Mouse (Mus musculus) intestine, embryonic 16.5 days (tissue): ENCODE data around the gene Kctd12. TPM values are rescaled to one million over a fixed set of nuclear protein-coding genes. Genes with fewer than 3 reads are reported as not detected.

Source experiments
- ATAC-seq: fragments of 200-750 bp; cut with Nextera tagmentation; 2 replicates; pipeline ENCODE4 v1.8.0; 2017; ENCODE audit warnings: moderate TSS enrichment, moderate library complexity
- H3K27ac ChIP-seq: fragments of 300-500 bp; sonication (generic); 2 replicates; pipeline ENCODE4 v1.5.1; 2014; ENCODE audit warnings: mild to moderate bottlenecking, low read length
- H3K27me3 ChIP-seq: fragments of 300-500 bp; sonication (generic); replicated peaks from 2 replicates; pipeline ENCODE4 v1.6.1; 2014; ENCODE audit warnings: low read length, control low read depth, mixed read lengths; ENCODE audit not compliant: control insufficient read depth, insufficient read depth
- H3K36me3 ChIP-seq: fragments of 300-500 bp; sonication (generic); 2 replicates; pipeline ENCODE4 v1.6.1; 2014; ENCODE audit warnings: low read length, control low read depth; ENCODE audit not compliant: control insufficient read depth, insufficient read depth
- H3K4me1 ChIP-seq: fragments of 300-500 bp; sonication (generic); 2 replicates; pipeline ENCODE4 v1.6.1; 2014; ENCODE audit warnings: low read length, control low read depth, mixed read lengths; ENCODE audit not compliant: control insufficient read depth, insufficient read depth
- H3K4me2 ChIP-seq: fragments of 300-500 bp; sonication (generic); 2 replicates; pipeline ENCODE4 v1.6.1; 2014; ENCODE audit warnings: low read depth, low read length, control low read depth
- H3K4me3 ChIP-seq: fragments of 300-500 bp; sonication (generic); 2 replicates; pipeline ENCODE4 v1.5.1; 2014; ENCODE audit warnings: mild to moderate bottlenecking, low read length
- H3K9ac ChIP-seq: fragments of 300-500 bp; sonication (generic); 2 replicates; pipeline ENCODE4 v1.6.1; 2014; ENCODE audit warnings: low read depth, low read length
- H3K9me3 ChIP-seq: fragments of 300-500 bp; sonication (generic); 2 replicates; pipeline ENCODE4 v1.6.1; 2016; ENCODE audit warnings: low read length, control low read depth; ENCODE audit not compliant: control insufficient read depth
- WGBS: fragments of 180-500 bp; shearing (Covaris S2); extraction: QIAGEN DNeasy Blood & Tissue Kit; methylation state at CpG from one replicate; pipeline ENCODE4 v1.1.7; 2014; 5-methylcytosine and 5-hydroxymethylcytosine counted together
- polyA plus RNA-seq: library from polyadenylated mRNA; unstranded; fragments of >200 nt; fragmentation: Nextera tagmentation; extraction: Ambion mirVana; gene quantifications from 2 replicates; pipeline ENCODE4 v1.2.1, GENCODE M21; 2015

The Kctd12 gene
- polyA plus RNA-seq, 1 experiment from 2014 or later, result 9.5 TPM

GRCm38 (mm10) chr14:102979831-102980230, 2.6 kb downstream of the Kctd12 start:
- peak overlapping the region; percentile 34 for H3K4me2 ChIP-seq
- H3K27me3 ChIP-seq, result no peaks in the 10 kb centered on the region
- H3K9ac ChIP-seq, result no peak overlapping the region
- WGBS, result 22% methylated on average over 10 of the region's 10 CpGs
- peak overlapping the region; percentile 26 for H3K4me3 ChIP-seq
- ATAC-seq, result no peak
- H3K9me3 ChIP-seq, result no peaks in the 10 kb centered on the region
- H3K27ac ChIP-seq, result no peak overlapping the region
- H3K36me3 ChIP-seq, result no peaks in the 10 kb centered on the region
- H3K4me1 ChIP-seq, result peaks cover 4% of the 10 kb centered on the region; the same call in 1 of the 2 replicates

GRCm38 (mm10) chr14:102975865-102976264, 6.6 kb downstream of the Kctd12 start:
- no peak for ATAC-seq
- 81% methylated on average over 6 of the region's 6 CpGs for WGBS

DNA sequence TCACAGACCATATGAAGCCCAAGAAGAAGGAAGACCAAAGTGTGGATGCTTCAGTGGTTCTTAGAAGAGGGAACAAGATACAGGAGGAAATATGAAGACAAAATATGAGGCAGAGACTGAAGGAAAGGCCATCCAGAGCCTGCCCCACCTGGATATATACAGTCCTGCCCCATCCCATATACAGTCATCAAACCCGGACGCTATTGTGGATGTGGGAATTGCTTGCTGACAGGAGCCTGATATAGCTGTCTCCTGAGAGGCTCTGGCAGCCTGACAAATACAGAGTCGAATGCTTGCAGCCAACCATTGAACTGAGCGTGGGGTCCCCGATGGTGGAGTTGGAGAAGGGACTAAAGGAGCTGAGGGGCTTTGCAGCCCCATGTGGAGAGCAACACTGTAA, 13.6 kb downstream of the Kctd12 start:
- no peak overlapping the region for H3K4me3 ChIP-seq
- H3K4me2 ChIP-seq, result no peak overlapping the region
- 68% methylated on average over 5 of the region's 5 CpGs for WGBS
- H3K27me3 ChIP-seq, result no peaks in the 10 kb centered on the region
- no peak overlapping the region for H3K27ac ChIP-seq
- H3K4me1 ChIP-seq, result no peaks in the 10 kb centered on the region
- no peak overlapping the region for H3K9ac ChIP-seq
- no peaks in the 10 kb centered on the region for H3K36me3 ChIP-seq
- no peak for ATAC-seq
- no peaks in the 10 kb centered on the region for H3K9me3 ChIP-seq

More at GRCm38 (mm10) chr14:102975865-102976264, 6.6 kb downstream of the Kctd12 start:
- H3K4me1 ChIP-seq, result no peaks in the 10 kb centered on the region; the same call in 1 of the 2 replicates
- no peaks in the 10 kb centered on the region for H3K9me3 ChIP-seq
- no peak overlapping the region for H3K9ac ChIP-seq
- no peak overlapping the region for H3K4me2 ChIP-seq
- no peaks in the 10 kb centered on the region for H3K36me3 ChIP-seq
- H3K27ac ChIP-seq, result no peak overlapping the region
- no peak overlapping the region for H3K4me3 ChIP-seq
- no peaks in the 10 kb centered on the region for H3K27me3 ChIP-seq

DNA sequence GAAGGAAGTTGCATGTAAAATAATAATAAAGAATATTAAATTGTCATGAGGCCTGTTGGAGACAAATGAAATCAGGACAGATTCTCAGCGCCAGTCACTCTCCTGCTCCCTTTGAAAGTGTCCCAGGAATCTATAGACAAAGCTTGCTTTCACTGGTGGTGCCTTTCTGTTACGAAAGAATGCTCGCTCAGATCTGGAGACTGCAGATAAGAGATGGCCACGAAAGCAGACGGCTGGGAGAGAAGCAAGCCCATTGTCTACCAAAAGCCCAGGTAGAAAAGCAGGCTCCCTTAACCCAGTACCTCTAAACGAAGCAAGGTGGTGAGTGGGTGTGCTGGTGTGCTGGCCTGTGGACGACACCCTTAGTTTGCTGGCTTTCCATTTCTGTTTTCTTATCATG, 16.2 kb downstream of the Kctd12 start:
- 55% methylated on average over 7 of the region's 7 CpGs for WGBS
- H3K27me3 ChIP-seq, result no peaks in the 10 kb centered on the region
- ATAC-seq, result no peak
- H3K9ac ChIP-seq, result no peak overlapping the region
- no peaks in the 10 kb centered on the region for H3K36me3 ChIP-seq
- H3K4me2 ChIP-seq, result no peak overlapping the region
- H3K4me3 ChIP-seq, result no peak overlapping the region
- no peaks in the 10 kb centered on the region for H3K9me3 ChIP-seq
- H3K27ac ChIP-seq, result no peak overlapping the region
- H3K4me1 ChIP-seq, result no peaks in the 10 kb centered on the region

DNA sequence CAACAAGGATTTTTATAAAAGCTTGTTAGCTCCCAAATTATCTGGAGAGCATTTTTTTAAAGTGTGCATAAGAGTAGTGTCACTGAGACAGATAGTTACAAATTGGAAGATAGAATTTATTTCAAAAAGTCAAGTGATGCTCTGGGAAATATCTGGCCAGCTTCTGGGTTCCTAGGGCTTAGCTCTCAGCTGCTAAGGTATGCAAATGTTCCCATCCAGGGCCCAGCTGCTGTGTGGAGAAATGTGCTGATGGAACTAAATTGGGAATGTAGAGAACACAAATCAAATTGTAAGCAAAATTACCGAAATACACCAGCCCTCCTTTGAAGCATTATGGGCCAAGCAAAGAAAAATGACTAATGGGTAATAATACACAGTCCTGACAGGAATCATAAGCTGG, 16.6 kb downstream of the Kctd12 start:
- Histone ChIP-seq H3K27ac (no peak overlapping the region), H3K36me3 (no peaks in the 10 kb centered on the region), H3K4me3 (no peak overlapping the region), H3K9ac (no peak overlapping the region), H3K9me3 (no peaks in the 10 kb centered on the region), H3K4me2 (no peak overlapping the region), H3K4me1 (no peaks in the 10 kb centered on the region), H3K27me3 (no peaks in the 10 kb centered on the region)
- ATAC-seq, result no peak
- 57% methylated on average over 1 of the region's 1 CpGs for WGBS

- Histone ChIP-seq H3K27ac (no peak overlapping the region), H3K4me2 (no peak overlapping the region), H3K36me3 (no peaks in the 10 kb centered on the region), H3K9ac (no peak overlapping the region), H3K9me3 (no peaks in the 10 kb centered on the region), H3K27me3 (no peaks in the 10 kb centered on the region), H3K4me3 (no peak overlapping the region), H3K4me1 (no peaks in the 10 kb centered on the region)
- WGBS, result 89% methylated on average over 2 of the region's 2 CpGs
- ATAC-seq, result no peak
Measured at GRCm38 (mm10) chr14:102962019-102962418, 20.4 kb downstream of the Kctd12 start.

DNA sequence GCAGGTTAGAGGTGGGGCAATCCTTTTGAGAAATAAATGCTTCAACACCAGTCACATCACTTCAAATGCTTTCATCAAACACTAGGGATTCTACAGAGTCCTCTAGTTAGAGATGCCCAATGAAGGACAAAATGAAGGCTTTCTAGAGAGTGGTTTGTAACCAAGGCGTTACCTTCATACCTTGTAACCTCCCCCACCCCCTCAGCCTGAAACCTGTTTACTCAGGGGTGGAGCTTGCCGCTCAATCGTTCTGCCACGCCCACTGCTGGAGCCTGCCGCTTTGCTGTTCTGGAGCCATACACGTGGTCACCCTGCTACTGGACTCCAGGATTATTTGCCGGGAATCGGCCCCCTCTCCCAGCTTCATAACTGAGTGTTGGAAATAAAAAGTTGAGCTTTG, 28.9 kb downstream of the Kctd12 start:
- peak; percentile 38; the same call in 1 of the 2 replicates for ATAC-seq
- 21% methylated on average over 8 of the region's 8 CpGs for WGBS

GRCm38 (mm10) chr14:102951974-102952373, 30.5 kb downstream of the Kctd12 start:
- H3K9ac ChIP-seq, result no peak overlapping the region

More for the DNA sequence above, 28.9 kb downstream of the Kctd12 start:
- Histone ChIP-seq H3K4me3 (no peak overlapping the region), H3K9me3 (no peaks in the 10 kb centered on the region; the same call in 1 of the 2 replicates), H3K4me1 (no peaks in the 10 kb centered on the region), H3K27me3 (no peaks in the 10 kb centered on the region), H3K27ac (no peak overlapping the region), H3K36me3 (no peaks in the 10 kb centered on the region), H3K9ac (no peak overlapping the region), H3K4me2 (no peak overlapping the region)

GRCm38 (mm10) chr14:102947796-102948195, 34.6 kb downstream of the Kctd12 start:
- no peak for ATAC-seq
- Histone ChIP-seq H3K36me3 (no peaks in the 10 kb centered on the region), H3K27me3 (no peaks in the 10 kb centered on the region), H3K4me3 (no peak overlapping the region), H3K4me2 (no peak overlapping the region), H3K9ac (no peak overlapping the region), H3K4me1 (no peaks in the 10 kb centered on the region), H3K27ac (no peak overlapping the region), H3K9me3 (no peaks in the 10 kb centered on the region)
- WGBS, result 69% methylated on average over 2 of the region's 2 CpGs

More at GRCm38 (mm10) chr14:102951974-102952373, 30.5 kb downstream of the Kctd12 start:
- H3K27me3 ChIP-seq, result no peaks in the 10 kb centered on the region
- H3K4me3 ChIP-seq, result no peak overlapping the region
- no peak overlapping the region for H3K27ac ChIP-seq
- 67% methylated on average over 1 of the region's 1 CpGs for WGBS
- H3K4me1 ChIP-seq, result no peaks in the 10 kb centered on the region
- H3K9me3 ChIP-seq, result no peaks in the 10 kb centered on the region; the same call in 1 of the 2 replicates
- no peak overlapping the region for H3K4me2 ChIP-seq
- no peak for ATAC-seq
- no peaks in the 10 kb centered on the region for H3K36me3 ChIP-seq

- H3K4me3 ChIP-seq, result no peak overlapping the region
- H3K4me2 ChIP-seq, result no peak overlapping the region
- H3K9me3 ChIP-seq, result no peaks in the 10 kb centered on the region
- no peak overlapping the region for H3K9ac ChIP-seq
- no peaks in the 10 kb centered on the region for H3K36me3 ChIP-seq
- 69% methylated on average over 2 of the region's 2 CpGs for WGBS
- no peak overlapping the region for H3K27ac ChIP-seq
- H3K4me1 ChIP-seq, result no peaks in the 10 kb centered on the region
- H3K27me3 ChIP-seq, result no peaks in the 10 kb centered on the region
- ATAC-seq, result no peak
Measured at GRCm38 (mm10) chr14:102942222-102942843, 40.1 kb downstream of the Kctd12 start.
